In genomic region chr10:98880057-98880456, GRCm38 (mm10) we compare ENCODE assay signal across 10 mouse cellular contexts. TPM values are rescaled to one million over a fixed set of nuclear protein-coding genes. Genes with fewer than 3 reads are reported as not detected.
DNase-seq lines count a peak whose midpoint lies in the region; ATAC-seq lines count a peak whose summit lies in the region.
"Had no signal": no experiment of that assay in that cellular context is flagged by ENCODE, and none has a peak within 500 bp of the region (broad histone marks: within the 10 kb centered on the region; RNA-seq: fewer than 3 reads in every experiment).

No protein-coding gene starts in this region.

- H3K9ac ChIP-seq in midbrain, embryonic 14.5 days (replicated peaks; ENCODE audit: low read length): no peak overlapping the region
- H3K9ac ChIP-seq: hindbrain, embryonic 15.5 days; neural tube, embryonic 15.5 days had no signal

- H3K36me3 ChIP-seq in midbrain, embryonic 14.5 days (ENCODE audit: control insufficient read depth, insufficient read depth, low read length): no peaks in the 10 kb centered on the region
- H3K36me3 ChIP-seq: hindbrain, embryonic 15.5 days; neural tube, embryonic 15.5 days had no signal

- H3K9me3 ChIP-seq in midbrain, embryonic 14.5 days (ENCODE audit: control insufficient read depth, low read length): no peaks in the 10 kb centered on the region
- H3K9me3 ChIP-seq: hindbrain, embryonic 15.5 days; neural tube, embryonic 15.5 days had no signal

- H3K27me3 ChIP-seq in midbrain, embryonic 14.5 days (ENCODE audit: control insufficient read depth, insufficient read depth, low read length): no peaks in the 10 kb centered on the region
- H3K27me3 ChIP-seq: hindbrain, embryonic 15.5 days; neural tube, embryonic 15.5 days had no signal

- 94% methylated on average over 8 of the region's 8 CpGs for WGBS in midbrain, embryonic 14.5 days

- H3K4me1 ChIP-seq in midbrain, embryonic 14.5 days (ENCODE audit: control insufficient read depth, insufficient read depth, low read length): no peaks in the 10 kb centered on the region
- H3K4me1 ChIP-seq: hindbrain, embryonic 15.5 days; neural tube, embryonic 15.5 days had no signal

- H3K27ac ChIP-seq in midbrain, embryonic 14.5 days (replicated peaks; ENCODE audit: low read depth, low read length): no peak overlapping the region
- H3K27ac ChIP-seq: hindbrain, embryonic 15.5 days; neural tube, embryonic 15.5 days had no signal

- peak; percentile 52 for DNase-seq in CD4-positive, CD25-positive, alpha-beta regulatory T cell, adult 2 months (ENCODE audit: low read depth, low spot score)
- DNase-seq in adrenal gland, adult 2 months: peak; percentile 62
- peak; percentile 79 for DNase-seq in induced T-regulatory cell, adult 2 months (ENCODE audit: low read depth)
- peak; percentile 47 to 50 for DNase-seq in monocyte, adult 2 months (ENCODE audit: low read depth in 1 of 2, low spot score in 2 of 2)
- DNase-seq in testis, postnatal 14 days (ENCODE audit: low spot score): no peak
- DNase-seq in frontal cortex, postnatal 25 days (ENCODE audit: low spot score in 2 of 2): no peak
- no peak for DNase-seq in midbrain, embryonic 14.5 days
- DNase-seq: thymus, postnatal 36 days had no signal

- no peak overlapping the region for H3K4me3 ChIP-seq in midbrain, embryonic 14.5 days (replicated peaks; ENCODE audit: low read depth, low read length)
- H3K4me3 ChIP-seq: hindbrain, embryonic 15.5 days; neural tube, embryonic 15.5 days had no signal

- H3K4me2 ChIP-seq in midbrain, embryonic 14.5 days (ENCODE audit: low read length): no peak overlapping the region
- H3K4me2 ChIP-seq: hindbrain, embryonic 15.5 days; neural tube, embryonic 15.5 days had no signal

- no peak for ATAC-seq in midbrain, embryonic 14.5 days (ENCODE audit: low FRiP score, low TSS enrichment)

RNA-seq across cellular contexts. Expression of gene Atp2b1, which starts 34.1 kb away (rescaled TPM):
- 10 to 100 TPM; 41.6 to 49.3 TPM for total RNA-seq in adrenal gland, adult 2 months (2021)
- 2.6 and 3.1 TPM in 2 replicates for polyA plus RNA-seq in adrenal gland, adult 2 months (2012; rRNA removed)
- polyA plus RNA-seq in midbrain, embryonic 14.5 days (2014; fragmentation: Nextera tagmentation; extraction: Ambion mirVana): 214 and 229 TPM in 2 replicates

Comparison
In these comparisons a context has a peak if more than half of its experiments do, and no peak if none do; other contexts are left out.
1. DNase-seq: peak in CD4-positive, CD25-positive, alpha-beta regulatory T cell, adult 2 months (single experiment), adrenal gland, adult 2 months (single experiment), induced T-regulatory cell, adult 2 months (single experiment) and monocyte, adult 2 months (2 of 2); none in testis, postnatal 14 days (single experiment), frontal cortex, postnatal 25 days (0 of 2) and midbrain, embryonic 14.5 days (single experiment).
2. RNA of gene Atp2b1, which starts 34.1 kb away (polyA plus RNA-seq): 214 to 229 TPM in midbrain, embryonic 14.5 days; 2.6 to 3.1 TPM in adrenal gland, adult 2 months; every median in the first group is over 10 times any median in the second.